Mouse (Mus musculus) left cerebral cortex, adult 9 months (tissue): Measurements from ENCODE around the gene Glg1.
A peak's percentile ranks its signal among the peaks of the same experiment; 100 is the strongest.
"Not testable (repeated sequence)": the region's sequence is repeated elsewhere in the genome, so short reads cannot be mapped to it uniquely, and the experiment has no call there.

ENCODE experiments used
- DNase-seq, 2 experiments: peaks; one replicate each; pipeline ENCODE4 v3.0.0; 2022; ENCODE audit warnings: low spot score in 2 of 2

Gene Glg1

GRCm38 (mm10) chr8:111250111-111250510 lies 8.9 kb downstream of the Glg1 start:
- DNase-seq = no peak

- no peak for DNase-seq
Measured at GRCm38 (mm10) chr8:111248136-111248535, 10.9 kb downstream of the Glg1 start.

- DNase-seq = not testable (repeated sequence)
Measured at GRCm38 (mm10) chr8:111246864-111247263, 12.2 kb downstream of the Glg1 start.

GRCm38 (mm10) chr8:111246287-111246830 lies 12.7 kb downstream of the Glg1 start:
- no peak for DNase-seq

GRCm38 (mm10) chr8:111237301-111237700 lies 21.7 kb downstream of the Glg1 start:
- no peak for DNase-seq

- no peak for DNase-seq
Measured at GRCm38 (mm10) chr8:111233730-111234129, 25.3 kb downstream of the Glg1 start.

- DNase-seq = peak in 1 of 2 experiments; percentile 28
Measured at GRCm38 (mm10) chr8:111224153-111224552, 34.9 kb downstream of the Glg1 start.

GRCm38 (mm10) chr8:111218107-111218506 lies 40.9 kb downstream of the Glg1 start:
- peak; percentile 26 to 84 for DNase-seq

- DNase-seq = no peak
Measured at GRCm38 (mm10) chr8:111213406-111213805, 45.6 kb downstream of the Glg1 start.

GRCm38 (mm10) chr8:111211180-111211579 lies 47.8 kb downstream of the Glg1 start:
- peak in 1 of 2 experiments; percentile 5 for DNase-seq

- no peak for DNase-seq
Measured at GRCm38 (mm10) chr8:111209874-111210273, 49.1 kb downstream of the Glg1 start.

GRCm38 (mm10) chr8:111206321-111206720 lies 52.7 kb downstream of the Glg1 start:
- no peak for DNase-seq

GRCm38 (mm10) chr8:111205033-111205432 lies 54.0 kb downstream of the Glg1 start:
- no peak for DNase-seq

- no peak for DNase-seq
Measured at GRCm38 (mm10) chr8:111203341-111203740, 55.7 kb downstream of the Glg1 start.

GRCm38 (mm10) chr8:111197966-111198365 lies 61.0 kb downstream of the Glg1 start:
- no peak for DNase-seq

- no peak for DNase-seq
Measured at GRCm38 (mm10) chr8:111196181-111196580, 62.8 kb downstream of the Glg1 start.

GRCm38 (mm10) chr8:111188594-111189211 lies 70.3 kb downstream of the Glg1 start:
- no peak for DNase-seq

GRCm38 (mm10) chr8:111187470-111187869 lies 71.5 kb downstream of the Glg1 start:
- no peak for DNase-seq

- peak in 1 of 2 experiments; percentile 60 for DNase-seq
Measured at GRCm38 (mm10) chr8:111185472-111185947, 73.5 kb downstream of the Glg1 start.

- no peak for DNase-seq
Measured at GRCm38 (mm10) chr8:111171661-111172060, 87.4 kb downstream of the Glg1 start.

GRCm38 (mm10) chr8:111157617-111158016 lies 101.4 kb downstream of the Glg1 start:
- DNase-seq = peak in 1 of 2 experiments; percentile 51

GRCm38 (mm10) chr8:111155721-111156436 lies 103.1 kb downstream of the Glg1 start:
- DNase-seq = no peak
